Mouse (Mus musculus) adrenal gland, adult (tissue): ENCODE data around the gene Kmt5a.

ENCODE experiments used
- DNase-seq, 2 experiments: peaks; one replicate each; pipeline ENCODE4 v3.0.0; 2022 to 2023; ENCODE audit warnings: low spot score in 1 of 2; ENCODE audit not compliant: inconsistent age in 2 of 2

Gene Kmt5a

GRCm38 (mm10) chr5:124510536-124511050 is 70.9 kb downstream of the Kmt5a start:
- no peak for DNase-seq
